Mouse (Mus musculus): ENCODE measurements around the gene Rnf43.
A peak's percentile ranks its signal among the peaks of the same experiment; 100 is the strongest.

DNA sequence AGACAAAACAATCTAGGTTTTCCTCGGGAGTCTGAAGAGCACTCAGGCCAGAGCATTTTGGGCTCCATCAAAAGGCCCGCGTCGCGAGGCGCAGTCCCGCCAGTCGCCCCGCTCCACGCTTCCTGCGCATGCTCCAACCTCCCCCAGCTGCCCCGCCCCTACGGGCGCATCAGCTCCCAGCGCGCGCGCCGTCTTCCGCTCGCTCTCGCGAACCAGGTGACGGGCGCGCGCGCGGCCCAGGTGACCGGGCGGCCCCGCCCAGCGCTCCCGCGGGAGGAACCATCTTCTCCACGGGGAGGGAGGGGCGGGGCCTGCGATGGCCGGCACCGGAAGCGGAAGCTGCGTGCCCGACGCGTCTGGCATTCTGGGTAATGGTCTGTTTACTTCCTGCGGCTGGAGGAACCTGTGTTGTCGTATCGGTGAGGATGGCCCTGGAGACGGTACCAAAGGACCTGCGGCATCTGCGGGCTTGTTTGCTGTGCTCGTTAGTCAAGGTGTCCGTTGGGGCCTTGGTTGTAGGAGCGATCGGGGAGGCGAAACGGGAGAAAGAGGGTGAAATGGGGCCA, 74.7 kb downstream of the Rnf43 start, which contains the start of gene Supt4a:
- TF ChIP-seq ZNF384 (IDR thresholded peaks at IDR 0.05; ENCODE audit: low read depth, low read length) = peak; percentile 34; the same call in 1 of the 2 replicates
- TF ChIP-seq RCOR1 (IDR thresholded peaks at IDR 0.05; ENCODE audit: low read depth, low read length) = peak; percentile 71
- TF ChIP-seq TCF12 (IDR thresholded peaks at IDR 0.05; ENCODE audit: low read depth, low read length) = peak; percentile 72
- TF ChIP-seq GATA1 (IDR thresholded peaks at IDR 0.05; ENCODE audit: low read depth, low read length) = no peak
- peak; percentile 71; the same call in 1 of the 2 replicates for TF ChIP-seq TBP (IDR thresholded peaks at IDR 0.05; ENCODE audit: low read depth, low read length)
- no peak for TF ChIP-seq CTCF (IDR thresholded peaks at IDR 0.05 in 2 of 3, conservative IDR thresholded peaks at IDR 0.05 in 1 of 3; ENCODE audit: control insufficient read depth in 1 of 3, insufficient read depth in 1 of 3, low read depth in 2 of 3, low read length in 3 of 3, poor library complexity in 1 of 3, severe bottlenecking in 1 of 3)
- 0 out of 2 replicates have a peak, but pooled peaks have one; percentile 25 for TF ChIP-seq ZKSCAN1 (IDR thresholded peaks at IDR 0.05; ENCODE audit: low read depth, low read length)
- no peak for TF ChIP-seq POLR2AphosphoS5 (IDR thresholded peaks at IDR 0.05; ENCODE audit: borderline replicate concordance, low read depth, low read length)
- peak; percentile 29; the same call in 1 of the 2 replicates for TF ChIP-seq SMC3 (IDR thresholded peaks at IDR 0.05; ENCODE audit: low read depth, low read length)
- TF ChIP-seq USF2 (IDR thresholded peaks at IDR 0.05; ENCODE audit: borderline replicate concordance in 1 of 2, insufficient read depth in 1 of 2, low read depth in 1 of 2, low read length in 2 of 2) = no peak
- TF ChIP-seq POLR2A (IDR thresholded peaks at IDR 0.05; ENCODE audit: control insufficient read depth in 1 of 2, insufficient read depth in 1 of 2, low read depth in 1 of 2, low read length in 2 of 2, poor library complexity in 1 of 2) = peak; percentile 55 to 76; a peak in 3 of 4 replicates
- TF ChIP-seq CHD1 (IDR thresholded peaks at IDR 0.05; ENCODE audit: low read depth, low read length) = peak; percentile 97
